Mouse (Mus musculus): ENCODE data around the gene Olfr1463.

The Olfr1463 gene

DNA sequence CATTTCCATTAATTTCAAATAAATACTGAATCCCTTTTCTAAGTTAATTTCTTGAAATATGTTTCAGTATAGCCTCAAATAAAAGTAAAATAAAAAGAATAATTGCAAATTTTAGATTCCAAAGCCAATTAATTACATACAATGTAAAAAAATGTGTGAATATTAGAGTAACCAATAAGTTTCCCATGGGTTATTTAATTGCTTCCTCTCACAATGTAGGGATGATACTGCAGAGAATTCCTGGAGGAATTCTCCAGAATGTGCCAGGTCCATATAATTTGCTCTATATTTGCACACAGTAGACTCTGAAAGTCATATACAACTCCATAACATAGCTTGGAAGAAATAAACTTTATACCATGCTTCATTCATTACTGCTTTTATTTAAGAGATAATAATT lies at the start of gene Olfr1463:
Gene Olfr1463 (plus strand): TSS at position 301 of the 400 bp plus-strand sequence.
- DNase-seq (ENCODE audit: low read depth, low spot score): no peak

- DNase-seq (ENCODE audit: low read depth, low spot score): no peak
These were observed 45.7 kb upstream of the Olfr1463 start, which contains the start of gene Olfr1462 for GRCm38 (mm10) chr19:13185434-13185833. TSS of gene Olfr1462 (plus strand) at chr19:13185734.

GRCm38 (mm10) chr19:13221666-13222065 lies 9.5 kb upstream of the Olfr1463 start:
- peak; percentile 47 for DNase-seq (ENCODE audit: low read depth, low spot score)
